20 mouse cellular contexts compared by ENCODE assay signal in genomic region chr8:121980792-121981519, GRCm38 (mm10). TPM values are rescaled to one million over a fixed set of nuclear protein-coding genes. Genes with fewer than 3 reads are reported as not detected.
DNase-seq lines count a peak whose midpoint lies in the region; ATAC-seq lines count a peak whose summit lies in the region.
"Had no signal": no experiment of that assay in that cellular context is flagged by ENCODE, and none has a peak within 500 bp of the region (broad histone marks: within the 10 kb centered on the region; RNA-seq: fewer than 3 reads in every experiment).

No protein-coding gene starts in this region.

- H3K27ac ChIP-seq in hindbrain, embryonic 13.5 days, result peak overlapping the region; percentile 20; the same call in 1 of the 2 replicates
- no peak overlapping the region for H3K27ac ChIP-seq in hindbrain, embryonic 11.5 days (ENCODE audit: low read depth, low read length)
- H3K27ac ChIP-seq in kidney, embryonic 16.5 days (ENCODE audit: low read length), result no peak overlapping the region
- H3K27ac ChIP-seq: embryonic facial prominence, embryonic 13.5 days; forebrain, embryonic 12.5 days; heart, embryonic 10.5 days had no signal

- no peak for DNase-seq in hindbrain, embryonic 11.5 days (ENCODE audit: low spot score)
- DNase-seq in kidney, adult 8-10 months, result peak; percentile 29 to 68
- DNase-seq in kidney, adult 18-20 months, result no peak
- DNase-seq in kidney, postnatal 36 days, result peak; percentile 51 to 62
- DNase-seq in right cerebral cortex, adult 2 months (ENCODE audit: low spot score in 2 of 2), result no peak
- DNase-seq: cerebellum, adult 11-12 months; cerebellum, adult 9-11 months; cerebellum, postnatal 36 days; gastrocnemius, postnatal 10 days; heart, adult 18-20 months; heart, postnatal 10 days; heart, postnatal 4 days had no signal

- H3K36me3 ChIP-seq in hindbrain, embryonic 13.5 days, result peaks cover 84% of the 10 kb centered on the region
- peaks cover 5% of the 10 kb centered on the region; the same call in 1 of the 2 replicates for H3K36me3 ChIP-seq in hindbrain, embryonic 11.5 days (ENCODE audit: control insufficient read depth, insufficient read depth, low read length)
- H3K36me3 ChIP-seq in kidney, embryonic 16.5 days (ENCODE audit: insufficient read depth, low read length), result peaks cover 52% of the 10 kb centered on the region

- peaks cover 9% of the 10 kb centered on the region; the same call in 1 of the 2 replicates for H3K4me1 ChIP-seq in hindbrain, embryonic 13.5 days (replicated peaks)
- no peaks in the 10 kb centered on the region for H3K4me1 ChIP-seq in hindbrain, embryonic 11.5 days (replicated peaks; ENCODE audit: control insufficient read depth, insufficient read depth, low read length)
- H3K4me1 ChIP-seq in kidney, embryonic 16.5 days (ENCODE audit: insufficient read depth, low read length), result no peaks in the 10 kb centered on the region
- H3K4me1 ChIP-seq: embryonic facial prominence, embryonic 13.5 days; forebrain, embryonic 12.5 days had no signal

- no peak overlapping the region for H3K9ac ChIP-seq in hindbrain, embryonic 13.5 days
- H3K9ac ChIP-seq in hindbrain, embryonic 11.5 days (ENCODE audit: low read depth, low read length), result no peak overlapping the region
- no peak overlapping the region for H3K9ac ChIP-seq in kidney, embryonic 16.5 days (replicated peaks; ENCODE audit: low read length)
- H3K9ac ChIP-seq: embryonic facial prominence, embryonic 13.5 days; forebrain, embryonic 12.5 days had no signal

- no peaks in the 10 kb centered on the region for H3K27me3 ChIP-seq in hindbrain, embryonic 13.5 days
- no peaks in the 10 kb centered on the region for H3K27me3 ChIP-seq in hindbrain, embryonic 11.5 days (ENCODE audit: control insufficient read depth, insufficient read depth, low read length)
- H3K27me3 ChIP-seq in kidney, embryonic 16.5 days (ENCODE audit: insufficient read depth, low read length), result no peaks in the 10 kb centered on the region
- H3K27me3 ChIP-seq: embryonic facial prominence, embryonic 13.5 days; forebrain, embryonic 12.5 days had no signal

- H3K4me2 ChIP-seq in hindbrain, embryonic 13.5 days, result no peak overlapping the region
- no peak overlapping the region for H3K4me2 ChIP-seq in hindbrain, embryonic 11.5 days (replicated peaks; ENCODE audit: low read depth, low read length)
- H3K4me2 ChIP-seq in kidney, embryonic 16.5 days (replicated peaks; ENCODE audit: low read depth, low read length), result no peak overlapping the region
- H3K4me2 ChIP-seq: embryonic facial prominence, embryonic 13.5 days; forebrain, embryonic 12.5 days had no signal

- 93% methylated on average over 11 of the region's 11 CpGs for WGBS in hindbrain, embryonic 13.5 days
- WGBS in hindbrain, embryonic 11.5 days, result 93% methylated on average over 11 of the region's 11 CpGs
- WGBS in kidney, embryonic 16.5 days, result 92% methylated on average over 11 of the region's 11 CpGs

- no peak overlapping the region for H3K4me3 ChIP-seq in hindbrain, embryonic 13.5 days
- no peak overlapping the region for H3K4me3 ChIP-seq in hindbrain, embryonic 11.5 days (ENCODE audit: low read depth, low read length)
- H3K4me3 ChIP-seq in kidney, embryonic 16.5 days (ENCODE audit: low read length), result no peak overlapping the region
- H3K4me3 ChIP-seq: embryonic facial prominence, embryonic 13.5 days; forebrain, embryonic 12.5 days; heart, embryonic 10.5 days had no signal

- no peak for ATAC-seq in hindbrain, embryonic 13.5 days (ENCODE audit: low FRiP score)
- ATAC-seq in hindbrain, embryonic 11.5 days (ENCODE audit: low FRiP score), result no peak
- ATAC-seq in kidney, embryonic 16.5 days (ENCODE audit: low FRiP score, low TSS enrichment), result no peak
- ATAC-seq: forebrain, embryonic 16.5 days had no signal

- H3K9me3 ChIP-seq in hindbrain, embryonic 13.5 days, result no peaks in the 10 kb centered on the region
- H3K9me3 ChIP-seq in hindbrain, embryonic 11.5 days (ENCODE audit: control insufficient read depth, low read length), result no peaks in the 10 kb centered on the region
- H3K9me3 ChIP-seq in kidney, embryonic 16.5 days (ENCODE audit: low read length), result no peaks in the 10 kb centered on the region
- H3K9me3 ChIP-seq: embryonic facial prominence, embryonic 13.5 days; forebrain, embryonic 12.5 days; heart, embryonic 10.5 days had no signal

RNA-seq across cellular contexts. Expression of gene Banp, which starts 31.4 kb away (rescaled TPM):
- polyA plus RNA-seq in hindbrain, embryonic 13.5 days (2015; fragmentation: Nextera tagmentation; extraction: Ambion mirVana), result 50.3 and 59.0 TPM in 2 replicates
- polyA plus RNA-seq in hindbrain, embryonic 11.5 days (2014; fragmentation: Nextera tagmentation; extraction: Ambion mirVana), result 50.8 and 51.8 TPM in 2 replicates
- 50.7 TPM in 2 replicates for polyA plus RNA-seq in kidney, embryonic 16.5 days (2015; fragmentation: Nextera tagmentation; extraction: Ambion mirVana)

RNA-seq across cellular contexts. Expression of gene Car5a, which starts 36.3 kb away (rescaled TPM):
- polyA plus RNA-seq in hindbrain, embryonic 13.5 days (2015; fragmentation: Nextera tagmentation; extraction: Ambion mirVana), result 0.19 and 0.43 TPM in 2 replicates
- polyA plus RNA-seq in hindbrain, embryonic 11.5 days (2014; fragmentation: Nextera tagmentation; extraction: Ambion mirVana), result 0.15 TPM in 1 of 2 replicates, not detected in the other
- polyA plus RNA-seq in kidney, embryonic 16.5 days (2015; fragmentation: Nextera tagmentation; extraction: Ambion mirVana), result not detected in 2 replicates
- polyA plus RNA-seq: C2C12; embryonic facial prominence, embryonic 13.5 days; heart, embryonic 10.5 days; heart, embryonic 14.5 days had no signal

Comparison
In these comparisons a context has a peak if more than half of its experiments do, and no peak if none do; other contexts are left out.
1. DNase-seq: peak in kidney, adult 8-10 months (2 of 2) and kidney, postnatal 36 days (2 of 2); none in hindbrain, embryonic 11.5 days (single experiment), kidney, adult 18-20 months (single experiment) and right cerebral cortex, adult 2 months (0 of 2).